Mouse (Mus musculus) layer of hippocampus, adult 9-10 months (tissue): ENCODE results near the gene Wbp2nl.

ENCODE experiments used
- DNase-seq: peaks from one replicate; pipeline ENCODE4 v3.0.0; 2022; ENCODE audit warnings: low spot score

Wbp2nl gene

DNA sequence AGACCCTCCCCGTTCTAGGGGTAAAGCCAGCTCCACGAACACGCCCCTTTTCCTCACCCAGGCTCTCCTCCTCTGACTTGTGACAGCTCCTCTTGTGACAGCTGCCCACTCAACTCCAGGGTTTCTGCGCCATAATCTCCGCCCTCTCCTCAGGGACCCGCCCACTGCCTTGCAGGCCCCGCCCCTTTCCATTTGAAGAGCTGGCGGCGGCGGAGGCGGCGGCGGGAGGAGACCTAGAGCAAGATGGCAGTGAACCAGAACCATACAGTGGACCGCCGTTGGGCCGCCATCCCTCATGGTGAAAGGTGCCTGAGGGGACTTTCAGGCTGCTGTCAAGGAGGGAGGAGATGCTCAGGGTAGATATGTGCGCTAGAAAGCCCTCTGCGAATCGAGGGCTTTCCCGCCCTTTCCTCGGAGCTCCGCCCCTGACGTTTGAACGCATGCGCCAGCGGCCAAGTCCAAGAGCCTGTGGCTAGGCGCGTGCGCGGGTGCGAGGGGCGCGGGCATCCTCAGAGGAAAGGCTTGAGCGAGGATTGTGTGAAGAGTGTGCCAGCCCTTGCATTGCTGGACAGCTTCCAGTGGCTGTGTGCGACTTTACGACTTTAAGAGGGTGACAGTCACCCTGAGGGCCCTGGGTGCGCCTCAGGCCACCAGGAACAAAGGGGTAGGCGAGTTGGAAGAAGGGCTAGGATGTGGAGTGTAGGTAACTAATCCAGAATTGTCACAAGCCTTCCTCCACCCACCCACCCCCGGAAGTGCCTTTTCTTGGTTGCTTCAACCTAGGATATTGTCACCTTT, at the start of gene Wbp2nl:
Wbp2nl (plus strand) TSS at position 191 of the 798 bp plus-strand sequence.
- no peak for DNase-seq

- no peak for DNase-seq
Measured at GRCm38 (mm10) chr15:82251579-82251978, 47.2 kb upstream of the Wbp2nl start.

DNA sequence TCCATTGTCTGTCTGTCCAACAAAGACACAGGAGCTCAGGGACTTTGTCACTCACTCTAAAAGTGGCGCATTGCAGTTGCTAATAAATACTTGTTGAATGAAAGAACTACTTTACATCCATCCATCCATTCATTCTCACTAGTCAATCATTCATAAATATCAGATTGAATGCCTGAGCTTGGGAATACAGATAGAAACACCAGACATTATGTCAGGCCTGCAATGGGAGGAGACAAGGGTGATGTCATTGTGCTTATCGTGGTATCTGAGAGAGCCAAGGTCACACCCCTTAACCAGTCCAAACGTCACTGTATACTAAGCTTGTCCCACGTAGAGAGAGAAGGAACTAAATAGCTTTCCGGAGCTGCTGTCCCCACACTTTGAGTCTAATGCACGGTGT, 46.7 kb upstream of the Wbp2nl start, which contains the start of gene 1500009C09Rik:
1500009C09Rik (plus strand) TSS at position 301 of the 400 bp plus-strand sequence.
- no peak for DNase-seq

- no peak for DNase-seq
Measured at GRCm38 (mm10) chr15:82255248-82255647, 43.5 kb upstream of the Wbp2nl start.

GRCm38 (mm10) chr15:82255944-82256383, 42.8 kb upstream of the Wbp2nl start:
- peak; percentile 86 for DNase-seq

- DNase-seq, result no peak
Measured at GRCm38 (mm10) chr15:82259510-82259909, 39.2 kb upstream of the Wbp2nl start.

DNA sequence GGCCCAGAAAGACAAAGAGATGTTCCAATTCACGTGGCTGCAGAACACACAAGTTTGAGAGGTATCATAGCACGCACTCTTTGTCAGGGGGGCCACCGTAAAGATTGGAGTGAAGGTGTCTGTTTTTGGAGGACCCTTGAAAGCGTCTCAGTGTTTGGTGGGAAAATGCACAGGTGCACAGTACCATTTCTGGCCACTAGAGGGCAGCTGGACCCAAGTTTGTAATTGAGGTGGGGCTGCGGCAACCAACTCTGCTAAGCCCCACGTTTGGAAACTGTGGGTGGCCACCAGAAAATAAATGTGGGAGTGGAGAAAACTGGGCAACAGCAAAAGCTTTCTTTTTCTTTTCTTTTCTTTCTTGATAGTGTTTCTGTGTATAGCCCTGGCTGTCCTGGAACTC, 32.4 kb upstream of the Wbp2nl start:
- no peak for DNase-seq

DNA sequence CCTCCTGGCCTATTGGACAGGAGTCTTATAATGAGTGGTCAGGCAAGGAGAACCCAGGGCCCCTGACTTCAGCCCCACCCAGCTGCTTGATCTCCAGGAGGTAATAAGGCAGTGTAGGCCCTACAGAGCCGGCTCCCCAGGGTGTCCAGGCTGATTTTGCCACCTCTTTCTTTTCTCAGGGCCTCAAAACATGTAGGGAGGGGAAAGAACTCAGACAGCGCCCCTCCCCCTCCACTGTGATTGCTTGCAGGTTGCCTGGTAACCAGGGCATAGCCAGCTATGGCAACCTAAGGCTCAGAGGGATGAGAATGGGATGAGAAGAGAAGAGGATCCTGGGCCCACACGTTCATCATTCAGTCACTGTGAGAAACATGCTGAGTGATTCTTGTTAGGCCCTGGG, 30.6 kb upstream of the Wbp2nl start:
- DNase-seq, result no peak

- no peak for DNase-seq
Measured at GRCm38 (mm10) chr15:82268783-82269182, 30.0 kb upstream of the Wbp2nl start.

DNA sequence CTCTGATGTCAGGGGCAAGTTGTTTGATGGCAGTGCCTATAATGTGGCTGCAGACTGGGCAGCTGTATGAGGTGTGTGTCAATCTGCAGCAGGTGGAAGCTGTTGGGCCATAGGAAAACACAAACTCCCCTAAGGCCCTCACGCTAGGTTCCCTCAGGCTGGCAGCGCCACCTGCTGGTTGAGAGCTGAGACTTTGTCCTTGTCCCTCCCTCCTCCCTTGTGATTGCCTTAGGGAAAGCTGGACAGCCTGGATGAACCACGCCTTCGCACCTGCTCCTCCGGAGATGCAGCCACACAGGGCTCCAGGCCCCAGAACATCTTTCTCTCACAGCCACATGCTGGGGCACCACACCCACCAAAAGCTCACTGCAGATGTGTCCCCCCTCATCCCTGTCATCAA, 27.6 kb upstream of the Wbp2nl start:
- no peak for DNase-seq

- no peak for DNase-seq
Measured at GRCm38 (mm10) chr15:82272295-82272694, 26.5 kb upstream of the Wbp2nl start.

GRCm38 (mm10) chr15:82274593-82274926, 24.2 kb upstream of the Wbp2nl start, which contains the start of gene Sept3:
TSS of gene Sept3 (plus strand) at chr15:82274893.
- DNase-seq, result no peak

DNA sequence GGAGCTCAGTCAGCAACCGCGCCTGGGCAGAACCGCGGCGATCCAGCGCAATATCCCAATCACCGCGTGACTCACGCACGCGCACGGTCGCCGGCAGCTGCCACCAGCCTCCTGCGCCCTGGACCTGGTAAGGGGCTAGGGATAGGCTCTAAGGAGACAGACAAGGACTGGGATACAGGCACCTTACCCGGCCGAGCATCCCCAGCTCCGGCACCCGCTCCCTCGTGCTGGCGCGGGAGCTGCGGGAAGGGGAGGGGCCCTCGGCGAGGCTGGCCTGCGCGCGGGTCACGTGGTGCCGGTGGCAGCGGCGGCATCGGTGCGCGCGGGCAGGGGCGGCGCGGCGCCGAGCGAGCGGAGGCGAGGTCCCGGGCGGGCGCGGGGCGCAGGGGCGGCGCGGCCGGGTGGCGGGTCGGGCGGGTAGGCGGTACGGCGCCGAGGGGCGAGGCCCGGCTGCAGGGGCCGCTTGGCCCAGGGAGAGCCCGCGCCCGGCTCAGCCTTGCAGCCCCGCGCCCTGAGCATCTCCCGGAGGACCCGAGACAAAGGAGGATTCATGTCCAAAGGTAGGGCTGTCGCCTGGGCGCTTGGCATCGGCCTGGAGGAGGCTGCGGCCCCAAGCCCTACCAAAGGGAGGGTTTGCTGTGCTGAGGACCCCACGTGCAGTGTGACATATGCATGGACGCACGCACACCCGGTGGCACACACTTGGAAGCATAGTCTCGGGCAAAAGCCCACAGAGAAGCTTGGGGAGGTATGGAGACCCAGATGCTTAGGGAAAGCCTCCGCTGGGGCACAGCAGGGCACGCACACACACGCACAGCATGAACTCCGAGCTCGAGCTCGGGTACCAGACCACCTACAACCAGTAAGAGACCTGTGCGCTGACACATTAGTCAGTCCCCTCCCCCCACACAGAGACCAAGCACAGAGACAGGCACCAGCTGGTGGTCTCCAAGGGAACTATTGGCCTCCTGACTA, 23.5 kb upstream of the Wbp2nl start:
- DNase-seq, result no peak

GRCm38 (mm10) chr15:82277591-82277990, 21.2 kb upstream of the Wbp2nl start:
- no peak for DNase-seq

DNA sequence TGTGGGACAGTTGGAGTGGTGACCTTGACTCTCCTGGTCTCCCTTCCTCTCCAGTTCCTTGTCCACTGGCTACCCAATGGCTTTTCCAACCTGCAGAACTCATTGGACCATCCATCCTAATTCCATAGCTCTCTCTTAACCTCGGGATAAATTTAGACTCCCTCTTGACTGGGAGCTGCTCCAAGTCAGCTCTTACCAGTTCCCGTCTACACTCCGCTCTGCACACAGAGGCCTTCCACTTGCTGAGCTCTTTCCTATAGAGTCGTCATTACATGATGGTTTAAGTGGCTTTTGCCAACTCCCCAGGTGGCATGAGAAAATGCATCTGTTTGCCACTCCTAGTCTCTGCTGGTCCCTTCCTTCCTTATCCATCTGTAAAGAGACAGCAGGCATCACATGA, 18.1 kb upstream of the Wbp2nl start:
- no peak for DNase-seq

DNA sequence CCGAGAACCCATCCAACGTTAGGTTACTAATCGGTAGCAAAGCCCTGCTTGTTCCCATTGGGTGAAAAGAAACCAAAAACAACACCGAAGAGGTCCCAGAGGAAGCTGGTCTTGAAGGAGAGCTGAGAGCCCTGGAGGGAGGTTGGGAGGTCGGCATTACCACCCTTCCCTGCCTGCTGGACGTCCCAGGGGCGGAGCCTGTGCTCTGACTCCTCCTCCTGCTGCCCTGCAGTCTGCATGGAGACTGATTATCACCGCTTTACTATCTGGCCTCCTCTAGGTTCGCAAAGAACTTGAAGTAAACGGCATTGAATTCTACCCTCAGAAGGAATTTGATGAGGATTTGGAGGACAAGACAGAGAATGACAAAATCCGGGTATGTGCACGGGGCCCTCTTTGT, 12.6 kb upstream of the Wbp2nl start:
- DNase-seq, result no peak

DNA sequence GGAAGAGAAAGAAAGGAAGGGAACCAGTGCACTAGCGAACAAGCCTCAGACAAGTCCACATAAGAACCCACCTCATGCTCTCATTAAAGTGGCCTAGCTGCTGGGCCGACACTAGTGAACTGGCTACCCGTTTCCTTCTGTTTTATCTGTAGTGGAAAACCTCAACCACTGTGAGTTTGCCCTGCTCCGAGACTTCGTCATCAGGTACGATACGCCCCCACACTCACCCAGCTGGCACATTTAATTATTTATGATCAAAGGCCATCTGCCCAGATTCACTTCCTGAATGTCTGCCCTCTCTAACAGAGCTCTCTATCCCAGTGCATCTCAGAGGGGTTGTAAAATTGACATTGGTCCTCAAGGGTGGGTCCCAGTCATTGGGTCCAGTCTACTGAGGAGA, 8.5 kb upstream of the Wbp2nl start:
- DNase-seq, result no peak

- no peak for DNase-seq
Measured at GRCm38 (mm10) chr15:82292851-82293250, 5.9 kb upstream of the Wbp2nl start.

DNA sequence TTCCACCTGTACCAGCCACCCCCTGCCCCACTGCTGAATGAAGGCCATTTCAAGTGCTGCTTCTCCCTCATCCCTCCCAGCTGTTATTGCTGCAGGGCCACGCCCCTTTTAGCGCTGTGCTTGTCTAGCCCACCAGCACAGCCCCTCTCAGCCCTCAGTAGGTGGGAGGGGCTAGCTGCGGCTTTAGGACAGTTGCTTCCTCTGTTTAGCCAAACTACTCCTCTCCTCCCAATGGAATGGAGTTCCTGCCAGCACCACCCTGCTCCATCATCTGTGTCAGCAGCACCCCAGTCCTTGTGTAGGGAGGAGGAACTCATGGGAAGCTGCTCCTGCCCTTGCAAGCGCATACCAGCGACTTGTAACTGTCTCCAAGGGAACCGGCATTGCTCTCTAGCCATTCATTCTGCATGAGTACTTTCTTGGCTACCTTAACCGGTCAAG, 5.5 kb upstream of the Wbp2nl start:
- no peak for DNase-seq

DNA sequence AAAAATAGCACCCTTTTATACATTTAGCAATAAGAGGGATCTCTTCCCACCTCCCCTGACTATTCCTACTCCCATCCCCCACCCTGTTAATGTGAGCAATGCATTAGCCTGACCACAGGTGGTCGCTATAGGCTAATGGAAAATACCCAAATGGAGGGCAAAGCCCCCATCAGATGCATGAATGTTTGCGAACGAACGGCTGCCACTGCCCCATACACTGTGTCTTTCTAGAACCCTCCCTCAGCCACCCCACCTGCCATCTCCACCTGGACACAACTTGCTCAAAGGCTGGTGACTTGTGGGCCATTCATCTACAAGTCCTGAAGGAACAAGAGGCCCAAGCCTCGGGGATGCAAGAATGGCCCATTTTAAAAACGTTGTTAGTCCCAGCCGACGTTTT, 4.7 kb upstream of the Wbp2nl start:
- no peak for DNase-seq

- DNase-seq, result no peak
Measured at GRCm38 (mm10) chr15:82307107-82307506, 8.4 kb downstream of the Wbp2nl start.

DNA sequence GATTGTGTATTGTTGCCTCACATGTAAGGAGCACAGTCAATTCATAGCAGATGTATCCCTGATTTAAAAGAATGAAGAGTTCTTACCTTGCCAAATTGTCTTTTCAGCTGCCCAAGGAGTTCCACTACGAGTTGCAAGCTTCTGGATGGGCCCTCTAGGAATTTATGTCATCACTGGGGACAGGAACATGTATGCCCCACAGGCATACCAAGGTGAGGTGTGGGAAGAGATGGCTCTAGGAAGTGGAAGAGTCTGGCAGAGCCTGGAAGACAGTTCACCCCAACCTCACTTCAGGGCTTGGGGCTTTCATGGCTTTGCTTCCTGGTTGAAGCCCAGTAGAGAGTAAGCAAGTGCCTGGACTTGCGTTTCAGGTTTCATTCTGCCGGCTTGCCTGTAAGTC, 9.7 kb downstream of the Wbp2nl start:
- DNase-seq, result no peak

DNA sequence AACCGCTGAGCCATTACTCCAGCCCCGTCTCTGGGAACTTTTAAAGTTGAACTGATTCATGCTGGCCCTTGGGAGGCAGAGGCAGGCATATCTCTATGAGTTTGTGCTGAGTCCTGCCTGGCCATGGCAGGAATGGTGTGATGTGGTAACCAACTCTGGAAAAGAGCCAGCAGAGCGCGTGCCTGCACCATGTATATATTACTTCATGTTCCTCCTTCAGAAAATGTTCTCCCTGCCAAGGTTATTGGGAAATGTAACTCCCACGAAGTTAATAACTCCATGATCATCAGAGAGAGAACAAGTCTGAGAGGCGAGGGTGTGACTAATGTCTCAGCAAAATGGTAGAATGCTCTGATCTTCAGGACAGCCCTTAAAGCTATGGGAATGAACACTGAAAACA, 19.1 kb downstream of the Wbp2nl start:
- DNase-seq, result no peak
